Comparison of ENCODE assay signal across 24 mouse cellular contexts in genomic region chr10:76840566-76840965, GRCm38 (mm10).
A peak's percentile ranks its signal among the peaks of the same experiment; 100 is the strongest.
DNase-seq lines count a peak whose midpoint lies in the region; ATAC-seq and TF ChIP-seq lines count a peak whose summit lies in the region.
"Had no signal": no experiment of that assay in that cellular context is flagged by ENCODE, and none has a peak within 500 bp of the region (broad histone marks: within the 10 kb centered on the region; RNA-seq: fewer than 3 reads in every experiment).

No protein-coding gene starts in this region.

- H3K27ac ChIP-seq in midbrain, postnatal 0 days (ENCODE audit: low read depth, low read length), result 0 out of 2 replicates have a peak overlapping the region, but pooled peaks have one; percentile 26
- no peak overlapping the region for H3K27ac ChIP-seq in midbrain, embryonic 14.5 days (replicated peaks; ENCODE audit: low read depth, low read length)
- no peak overlapping the region for H3K27ac ChIP-seq in liver, embryonic 12.5 days
- H3K27ac ChIP-seq: embryonic facial prominence, embryonic 12.5 days; forebrain, embryonic 12.5 days; heart, embryonic 13.5 days; hindbrain, embryonic 12.5 days; limb, embryonic 13.5 days; liver, embryonic 13.5 days; stomach, embryonic 15.5 days had no signal

- no peak overlapping the region for H3K9ac ChIP-seq in midbrain, postnatal 0 days (replicated peaks; ENCODE audit: low read length, poor library complexity, severe bottlenecking)
- H3K9ac ChIP-seq in midbrain, embryonic 14.5 days (replicated peaks; ENCODE audit: low read length), result no peak overlapping the region
- no peak overlapping the region for H3K9ac ChIP-seq in liver, embryonic 12.5 days
- H3K9ac ChIP-seq: embryonic facial prominence, embryonic 12.5 days; forebrain, embryonic 12.5 days; heart, embryonic 13.5 days; hindbrain, embryonic 12.5 days; limb, embryonic 13.5 days; liver, embryonic 13.5 days; stomach, embryonic 15.5 days had no signal

- ATAC-seq in midbrain, postnatal 0 days (ENCODE audit: low FRiP score), result no peak
- ATAC-seq in midbrain, embryonic 14.5 days (ENCODE audit: low FRiP score, low TSS enrichment), result no peak
- no peak for ATAC-seq in liver, embryonic 12.5 days

- H3K36me3 ChIP-seq in midbrain, postnatal 0 days (ENCODE audit: insufficient read depth, low read length), result no peaks in the 10 kb centered on the region
- no peaks in the 10 kb centered on the region for H3K36me3 ChIP-seq in midbrain, embryonic 14.5 days (ENCODE audit: control insufficient read depth, insufficient read depth, low read length)
- no peaks in the 10 kb centered on the region for H3K36me3 ChIP-seq in liver, embryonic 12.5 days
- H3K36me3 ChIP-seq: embryonic facial prominence, embryonic 12.5 days; forebrain, embryonic 12.5 days; G1E; heart, embryonic 13.5 days; hindbrain, embryonic 12.5 days; limb, embryonic 13.5 days; liver, embryonic 13.5 days; stomach, embryonic 15.5 days had no signal

- no peaks in the 10 kb centered on the region for H3K9me3 ChIP-seq in midbrain, postnatal 0 days (ENCODE audit: low read length)
- H3K9me3 ChIP-seq in midbrain, embryonic 14.5 days (ENCODE audit: control insufficient read depth, low read length), result no peaks in the 10 kb centered on the region
- H3K9me3 ChIP-seq in liver, embryonic 12.5 days (replicated peaks), result no peaks in the 10 kb centered on the region
- H3K9me3 ChIP-seq: embryonic facial prominence, embryonic 12.5 days; forebrain, embryonic 12.5 days; G1E; heart, embryonic 13.5 days; hindbrain, embryonic 12.5 days; limb, embryonic 13.5 days; liver, embryonic 13.5 days; stomach, embryonic 15.5 days had no signal

- H3K27me3 ChIP-seq in midbrain, postnatal 0 days (ENCODE audit: insufficient read depth, low read length), result no peaks in the 10 kb centered on the region
- H3K27me3 ChIP-seq in midbrain, embryonic 14.5 days (ENCODE audit: control insufficient read depth, insufficient read depth, low read length), result no peaks in the 10 kb centered on the region
- no peaks in the 10 kb centered on the region for H3K27me3 ChIP-seq in liver, embryonic 12.5 days (replicated peaks)
- H3K27me3 ChIP-seq: embryonic facial prominence, embryonic 12.5 days; forebrain, embryonic 12.5 days; heart, embryonic 13.5 days; hindbrain, embryonic 12.5 days; limb, embryonic 13.5 days; liver, embryonic 13.5 days; stomach, embryonic 15.5 days had no signal

- 50% methylated on average over 5 of the region's 5 CpGs for WGBS in midbrain, postnatal 0 days
- WGBS in midbrain, embryonic 14.5 days, result 42% methylated on average over 5 of the region's 5 CpGs
- WGBS in liver, embryonic 12.5 days (ENCODE audit: insufficient replicate concordance), result 57% methylated on average over 5 of the region's 5 CpGs

- H3K4me1 ChIP-seq in midbrain, postnatal 0 days (ENCODE audit: insufficient read depth, low read length), result no peaks in the 10 kb centered on the region
- H3K4me1 ChIP-seq in midbrain, embryonic 14.5 days (ENCODE audit: control insufficient read depth, insufficient read depth, low read length), result no peaks in the 10 kb centered on the region
- H3K4me1 ChIP-seq in liver, embryonic 12.5 days, result no peaks in the 10 kb centered on the region
- H3K4me1 ChIP-seq: embryonic facial prominence, embryonic 12.5 days; forebrain, embryonic 12.5 days; hindbrain, embryonic 12.5 days; liver, embryonic 13.5 days; stomach, embryonic 15.5 days had no signal

- DNase-seq in midbrain, postnatal 0 days (ENCODE audit: low spot score), result no peak
- no peak for DNase-seq in midbrain, embryonic 14.5 days
- DNase-seq in kidney, adult 9 months, result peak; percentile 60
- peak; percentile 42 for DNase-seq in kidney, postnatal 14 days
- no peak for DNase-seq in MN1 (ENCODE audit: low spot score)
- no peak for DNase-seq in right cerebral cortex, postnatal 25 days
- DNase-seq: adrenal gland, adult 2 months; B cell, adult 2 months; cerebellum, adult 11-12 months; cerebellum, postnatal 10 days; heart, postnatal 14 days; liver, embryonic 13.5 days; lung, adult 2 months; lung, postnatal 14 days; thymus, postnatal 25 days had no signal

- no peak for TF ChIP-seq CTCF in midbrain, postnatal 0 days (IDR thresholded peaks at IDR 0.05)

- no peak overlapping the region for H3K4me2 ChIP-seq in midbrain, postnatal 0 days (ENCODE audit: low read depth, low read length, poor library complexity, severe bottlenecking)
- no peak overlapping the region for H3K4me2 ChIP-seq in midbrain, embryonic 14.5 days (ENCODE audit: low read length)
- H3K4me2 ChIP-seq in liver, embryonic 12.5 days, result no peak overlapping the region
- H3K4me2 ChIP-seq: embryonic facial prominence, embryonic 12.5 days; forebrain, embryonic 12.5 days; heart, embryonic 13.5 days; hindbrain, embryonic 12.5 days; limb, embryonic 13.5 days; liver, embryonic 13.5 days; midbrain, embryonic 11.5 days; stomach, embryonic 15.5 days had no signal

- H3K4me3 ChIP-seq in midbrain, postnatal 0 days (ENCODE audit: low read depth, low read length), result no peak overlapping the region
- H3K4me3 ChIP-seq in midbrain, embryonic 14.5 days (replicated peaks; ENCODE audit: low read depth, low read length), result no peak overlapping the region
- H3K4me3 ChIP-seq in liver, embryonic 12.5 days, result no peak overlapping the region
- H3K4me3 ChIP-seq: embryonic facial prominence, embryonic 12.5 days; forebrain, embryonic 12.5 days; heart, embryonic 13.5 days; hindbrain, embryonic 12.5 days; limb, embryonic 13.5 days; liver, embryonic 13.5 days; stomach, embryonic 15.5 days had no signal

Comparison
In these comparisons a context has a peak if more than half of its experiments do, and no peak if none do; other contexts are left out.
1. DNase-seq: peak in kidney, adult 9 months (single experiment) and kidney, postnatal 14 days (single experiment); none in midbrain, postnatal 0 days (single experiment), midbrain, embryonic 14.5 days (single experiment), MN1 (single experiment) and right cerebral cortex, postnatal 25 days (single experiment).